Mouse (Mus musculus): Measurements from ENCODE around the gene Atp5c1. TPM values are rescaled to one million over a fixed set of nuclear protein-coding genes. Genes with fewer than 3 reads are reported as not detected.

Gene Atp5c1
- total and polyA plus RNA-seq, 2 experiments from 2014 or later, result 1,755 to 2,592 TPM

DNA sequence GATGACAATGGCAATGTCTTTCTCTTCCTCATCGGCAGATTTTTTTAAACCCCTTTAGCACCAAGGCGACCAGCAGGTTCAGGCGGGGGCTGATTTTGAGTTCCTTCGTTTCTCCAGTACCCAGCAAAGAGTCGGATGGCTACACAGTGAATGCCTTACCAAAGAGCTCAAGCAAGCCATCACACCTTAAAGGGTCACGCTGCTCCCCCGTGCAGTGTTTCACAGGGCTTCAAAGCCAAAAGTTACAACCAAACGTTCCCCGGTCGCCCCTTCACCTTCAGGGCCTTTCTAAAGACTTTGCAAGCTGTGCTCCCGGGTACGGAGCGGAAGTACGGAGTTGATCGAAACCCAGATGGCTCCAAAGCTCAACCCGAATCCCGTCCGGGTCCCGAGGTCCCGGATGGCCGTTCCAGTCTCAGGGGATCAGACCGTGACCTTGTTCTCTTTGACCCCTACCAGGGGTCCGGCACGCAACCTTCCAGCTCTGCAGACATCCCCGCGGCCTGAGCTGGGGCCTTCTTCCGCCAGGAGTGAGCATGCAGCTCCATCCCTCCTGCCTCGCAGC is 483 bp downstream of the Atp5c1 start:
- H3K9me3 ChIP-seq (replicated peaks; ENCODE audit: control insufficient read depth, low read length), result no peaks in the 10 kb centered on the region
- H3K9ac ChIP-seq (replicated peaks; ENCODE audit: low read depth, low read length), result peak overlapping the region; percentile 99
- WGBS, result 1% methylated on average over 28 of the region's 28 CpGs
- H3K27me3 ChIP-seq (ENCODE audit: control insufficient read depth, insufficient read depth, low read length), result no peaks in the 10 kb centered on the region
- no peak for TF ChIP-seq CTCF (IDR thresholded peaks at IDR 0.05; ENCODE audit: low read depth)
- no peak for TF ChIP-seq EP300 (IDR thresholded peaks at IDR 0.05; ENCODE audit: low read depth)
- DNase-seq (ENCODE audit: low spot score), result no peak
- H3K27ac ChIP-seq (ENCODE audit: low read depth), result peak overlapping the region; percentile 98
- H3K4me2 ChIP-seq (ENCODE audit: low read depth, low read length), result peak overlapping the region; percentile 72
- peak overlapping the region; percentile 92 for H3K4me3 ChIP-seq (ENCODE audit: low read depth, low read length)
- peak; percentile 71 for ATAC-seq (ENCODE audit: insufficient read depth, low read depth)
- H3K36me3 ChIP-seq (replicated peaks; ENCODE audit: control insufficient read depth, insufficient read depth, low read length), result no peaks in the 10 kb centered on the region; the same call in 1 of the 2 replicates
- H3K4me1 ChIP-seq (ENCODE audit: control insufficient read depth, insufficient read depth), result peaks cover 25% of the 10 kb centered on the region

- no peak for DNase-seq (ENCODE audit: low spot score)
- peak overlapping the region; percentile 39 for H3K9ac ChIP-seq (replicated peaks; ENCODE audit: low read depth, low read length)
- H3K4me1 ChIP-seq (ENCODE audit: control insufficient read depth, insufficient read depth), result peaks cover 34% of the 10 kb centered on the region
- H3K27ac ChIP-seq (ENCODE audit: low read depth), result no peak overlapping the region
- peak overlapping the region; percentile 72 for H3K4me2 ChIP-seq (ENCODE audit: low read depth, low read length)
- no peak for TF ChIP-seq CTCF (IDR thresholded peaks at IDR 0.05; ENCODE audit: low read depth)
- no peak for TF ChIP-seq EP300 (IDR thresholded peaks at IDR 0.05; ENCODE audit: low read depth)
- no peak for ATAC-seq (ENCODE audit: insufficient read depth, low read depth)
- H3K4me3 ChIP-seq (ENCODE audit: low read depth, low read length), result peak overlapping the region; percentile 92
- peaks cover 4% of the 10 kb centered on the region; the same call in 1 of the 2 replicates for H3K36me3 ChIP-seq (replicated peaks; ENCODE audit: control insufficient read depth, insufficient read depth, low read length)
- no peaks in the 10 kb centered on the region for H3K9me3 ChIP-seq (replicated peaks; ENCODE audit: control insufficient read depth, low read length)
- 43% methylated on average over 8 of the region's 8 CpGs for WGBS
- H3K27me3 ChIP-seq (ENCODE audit: control insufficient read depth, insufficient read depth, low read length), result no peaks in the 10 kb centered on the region
Measured at GRCm38 (mm10) chr2:10076675-10077074, 3.6 kb downstream of the Atp5c1 start.

DNA sequence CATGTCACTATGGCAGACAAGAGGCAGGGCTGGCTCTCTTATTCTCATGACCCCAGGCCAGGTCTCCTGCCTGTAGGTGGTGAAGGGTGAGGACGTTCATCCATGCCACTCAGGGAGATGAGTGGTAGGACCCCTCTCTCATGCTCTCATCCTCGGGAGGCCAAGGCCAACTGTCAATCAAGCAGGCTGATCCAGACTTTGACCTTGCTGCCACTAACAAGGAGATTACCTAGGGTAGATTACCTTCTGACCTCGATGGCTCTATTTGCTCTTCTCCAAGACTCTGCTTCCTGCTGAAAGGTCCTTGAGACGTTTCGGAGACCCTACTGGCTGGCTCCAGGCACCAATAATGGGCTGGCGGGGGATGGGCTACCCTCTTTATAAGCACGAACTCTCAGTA is 5.8 kb downstream of the Atp5c1 start:
- Histone ChIP-seq H3K27ac (ENCODE audit: low read depth) (no peak overlapping the region), H3K36me3 (replicated peaks; ENCODE audit: control insufficient read depth, insufficient read depth, low read length) (peaks cover 5% of the 10 kb centered on the region; the same call in 1 of the 2 replicates), H3K4me3 (ENCODE audit: low read depth, low read length) (no peak overlapping the region), H3K9me3 (replicated peaks; ENCODE audit: control insufficient read depth, low read length) (no peaks in the 10 kb centered on the region), H3K9ac (replicated peaks; ENCODE audit: low read depth, low read length) (0 out of 2 replicates have a peak overlapping the region, but pooled peaks have one; percentile 16), H3K27me3 (ENCODE audit: control insufficient read depth, insufficient read depth, low read length) (no peaks in the 10 kb centered on the region), H3K4me1 (ENCODE audit: control insufficient read depth, insufficient read depth) (peaks cover 30% of the 10 kb centered on the region), H3K4me2 (ENCODE audit: low read depth, low read length) (0 out of 2 replicates have a peak overlapping the region, but pooled peaks have one; percentile 19)
- no peak for TF ChIP-seq CTCF (IDR thresholded peaks at IDR 0.05; ENCODE audit: low read depth)
- TF ChIP-seq EP300 (IDR thresholded peaks at IDR 0.05; ENCODE audit: low read depth), result no peak
- WGBS, result 58% methylated on average over 7 of the region's 7 CpGs
- ATAC-seq (ENCODE audit: insufficient read depth, low read depth) (no peak), DNase-seq (ENCODE audit: low spot score) (no peak)

DNA sequence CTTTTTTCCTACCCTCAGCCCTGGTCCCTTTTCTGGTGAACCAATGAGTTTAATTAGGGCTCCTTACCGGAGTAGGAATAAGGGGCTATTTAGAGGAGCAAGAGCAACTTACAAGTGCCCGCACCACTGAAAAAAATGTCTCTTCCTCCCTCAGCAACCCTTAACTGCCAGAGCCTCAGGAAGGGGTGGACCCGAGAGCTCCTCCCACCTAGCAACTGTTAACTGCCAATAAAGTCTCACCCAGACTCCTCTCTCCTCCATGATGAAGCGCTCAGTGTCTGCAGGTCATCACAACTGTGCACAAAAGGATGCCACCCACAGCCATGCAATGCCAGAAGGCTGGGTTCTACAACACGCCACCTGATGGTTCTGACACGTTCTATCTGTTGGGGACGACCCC is 8.6 kb downstream of the Atp5c1 start:
- H3K27ac ChIP-seq (ENCODE audit: low read depth), result no peak overlapping the region
- 59% methylated on average over 7 of the region's 7 CpGs for WGBS
- no peak overlapping the region for H3K9ac ChIP-seq (replicated peaks; ENCODE audit: low read depth, low read length)
- H3K27me3 ChIP-seq (ENCODE audit: control insufficient read depth, insufficient read depth, low read length), result no peaks in the 10 kb centered on the region
- H3K36me3 ChIP-seq (replicated peaks; ENCODE audit: control insufficient read depth, insufficient read depth, low read length), result peaks cover 26% of the 10 kb centered on the region
- peaks cover 20% of the 10 kb centered on the region for H3K4me1 ChIP-seq (ENCODE audit: control insufficient read depth, insufficient read depth)
- ATAC-seq (ENCODE audit: insufficient read depth, low read depth) (no peak), DNase-seq (ENCODE audit: low spot score) (no peak)
- H3K4me2 ChIP-seq (ENCODE audit: low read depth, low read length), result no peak overlapping the region
- no peaks in the 10 kb centered on the region for H3K9me3 ChIP-seq (replicated peaks; ENCODE audit: control insufficient read depth, low read length)
- H3K4me3 ChIP-seq (ENCODE audit: low read depth, low read length), result no peak overlapping the region
- no peak for TF ChIP-seq CTCF (IDR thresholded peaks at IDR 0.05; ENCODE audit: low read depth)
- TF ChIP-seq EP300 (IDR thresholded peaks at IDR 0.05; ENCODE audit: low read depth), result no peak

- Histone ChIP-seq H3K27ac (ENCODE audit: low read depth) (no peak overlapping the region), H3K4me3 (ENCODE audit: low read depth, low read length) (no peak overlapping the region), H3K36me3 (replicated peaks; ENCODE audit: control insufficient read depth, insufficient read depth, low read length) (peaks cover 89% of the 10 kb centered on the region), H3K4me1 (ENCODE audit: control insufficient read depth, insufficient read depth) (no peaks in the 10 kb centered on the region), H3K9me3 (replicated peaks; ENCODE audit: control insufficient read depth, low read length) (no peaks in the 10 kb centered on the region), H3K4me2 (ENCODE audit: low read depth, low read length) (no peak overlapping the region), H3K9ac (replicated peaks; ENCODE audit: low read depth, low read length) (no peak overlapping the region), H3K27me3 (ENCODE audit: control insufficient read depth, insufficient read depth, low read length) (no peaks in the 10 kb centered on the region)
- DNase-seq (ENCODE audit: low spot score) (no peak), ATAC-seq (ENCODE audit: insufficient read depth, low read depth) (no peak)
- 66% methylated on average over 5 of the region's 5 CpGs for WGBS
- TF ChIP-seq EP300 (IDR thresholded peaks at IDR 0.05; ENCODE audit: low read depth) (no peak), CTCF (IDR thresholded peaks at IDR 0.05; ENCODE audit: low read depth) (no peak)
Measured at GRCm38 (mm10) chr2:10058836-10059235, 21.5 kb downstream of the Atp5c1 start.

- Histone ChIP-seq H3K27me3 (ENCODE audit: control insufficient read depth, insufficient read depth, low read length) (no peaks in the 10 kb centered on the region), H3K9me3 (replicated peaks; ENCODE audit: control insufficient read depth, low read length) (no peaks in the 10 kb centered on the region), H3K4me2 (ENCODE audit: low read depth, low read length) (no peak overlapping the region), H3K27ac (ENCODE audit: low read depth) (no peak overlapping the region), H3K4me1 (ENCODE audit: control insufficient read depth, insufficient read depth) (peaks cover 8% of the 10 kb centered on the region; the same call in 1 of the 2 replicates), H3K9ac (replicated peaks; ENCODE audit: low read depth, low read length) (no peak overlapping the region), H3K36me3 (replicated peaks; ENCODE audit: control insufficient read depth, insufficient read depth, low read length) (peaks cover 33% of the 10 kb centered on the region), H3K4me3 (ENCODE audit: low read depth, low read length) (no peak overlapping the region)
- ATAC-seq (ENCODE audit: insufficient read depth, low read depth) (no peak), DNase-seq (ENCODE audit: low spot score) (no peak)
- 71% methylated on average over 1 of the region's 1 CpGs for WGBS
- no peak for TF ChIP-seq CTCF (IDR thresholded peaks at IDR 0.05; ENCODE audit: low read depth)
- no peak for TF ChIP-seq EP300 (IDR thresholded peaks at IDR 0.05; ENCODE audit: low read depth)
Measured at GRCm38 (mm10) chr2:10051996-10052395, 28.3 kb downstream of the Atp5c1 start.
